Mouse (Mus musculus): ENCODE results near the gene Snrpf.

DNA sequence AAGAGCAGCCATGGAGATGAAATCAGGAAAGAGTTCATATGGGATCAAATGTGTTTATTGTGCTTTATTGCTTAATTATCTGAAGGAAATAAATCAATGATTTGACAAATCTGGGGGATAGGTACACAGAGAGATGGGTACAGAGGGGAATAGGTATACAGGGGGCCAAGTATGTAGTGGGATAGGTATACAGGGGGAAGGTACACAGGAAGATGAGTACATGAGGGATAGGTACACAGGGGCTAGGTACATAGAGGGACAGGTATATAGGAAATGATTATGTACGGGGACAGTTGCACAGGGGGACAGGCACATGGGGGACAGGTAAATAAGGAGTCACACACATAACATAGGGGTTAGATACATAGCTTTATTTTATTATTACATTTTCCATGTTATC is 21.4 kb upstream of the Snrpf start:
- TF ChIP-seq CTCF (IDR thresholded peaks at IDR 0.05; ENCODE audit: borderline replicate concordance, insufficient read depth, low read depth, low read length) (no peak), POLR2A (IDR thresholded peaks at IDR 0.05; ENCODE audit: borderline replicate concordance, insufficient read depth, low read length) (no peak)
